In the genomic region with DNA sequence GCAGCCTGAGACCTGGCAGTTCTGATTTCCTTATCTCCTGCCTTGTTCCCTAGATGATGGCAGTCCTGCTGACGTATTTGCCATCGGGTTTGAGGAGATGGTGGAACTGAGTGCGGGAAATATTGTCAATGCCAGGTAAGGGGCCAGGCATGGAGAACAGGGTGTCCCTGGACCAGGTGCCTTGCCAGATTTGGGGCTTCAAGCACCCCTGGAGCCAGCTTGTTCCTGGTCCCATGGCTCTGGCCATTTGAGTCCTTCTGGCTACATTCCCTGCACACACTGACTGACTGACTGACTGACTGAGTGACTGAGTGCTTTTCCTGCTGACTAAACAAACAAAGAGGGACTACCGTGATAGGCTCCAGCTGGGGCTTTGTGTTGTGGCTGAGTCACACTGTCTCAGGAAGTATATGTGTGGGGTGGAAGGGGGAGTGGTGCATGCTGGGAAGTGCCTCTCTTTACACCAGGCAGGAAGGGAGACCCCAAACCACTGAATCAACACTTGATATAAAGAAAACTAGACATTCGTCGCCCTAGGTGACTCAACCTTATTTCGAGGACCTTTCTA, we compare ENCODE assay signal across 9 mouse cellular contexts.
DNase-seq lines count a peak whose midpoint lies in the region; ATAC-seq and TF ChIP-seq lines count a peak whose summit lies in the region.
"Had no signal": no experiment of that assay in that cellular context is flagged by ENCODE, and none has a peak within 500 bp of the region (broad histone marks: within the 10 kb centered on the region; RNA-seq: fewer than 3 reads in every experiment).

No protein-coding gene starts in this region.

- WGBS in heart, embryonic 14.5 days, result 43% methylated on average over 7 of the region's 7 CpGs
- 41% methylated on average over 7 of the region's 7 CpGs for WGBS in lung, postnatal 0 days

- no peak for TF ChIP-seq CTCF in layer of hippocampus, adult 2 months (conservative IDR thresholded peaks at IDR 0.05)
- TF ChIP-seq CTCF in lung, postnatal 0 days (IDR thresholded peaks at IDR 0.05), result no peak

- H3K4me3 ChIP-seq in layer of hippocampus, adult 2 months, result no peak overlapping the region
- H3K4me3 ChIP-seq in heart, embryonic 14.5 days (ENCODE audit: control insufficient read depth in 1 of 2, insufficient read depth in 1 of 2, low read depth in 1 of 2, low read length in 2 of 2), result no peak overlapping the region
- no peak overlapping the region for H3K4me3 ChIP-seq in lung, postnatal 0 days (ENCODE audit: low read depth, low read length)
- H3K4me3 ChIP-seq: limb, embryonic 12.5 days had no signal

- no peak overlapping the region for H3K4me2 ChIP-seq in heart, embryonic 14.5 days (ENCODE audit: low read length)
- no peak overlapping the region for H3K4me2 ChIP-seq in lung, postnatal 0 days (replicated peaks; ENCODE audit: low read depth, low read length)
- H3K4me2 ChIP-seq: limb, embryonic 12.5 days had no signal

- DNase-seq in layer of hippocampus, adult 2 months (ENCODE audit: low spot score in 2 of 2), result no peak
- no peak for DNase-seq in layer of hippocampus, adult 9-11 months
- DNase-seq in lung, postnatal 0 days (ENCODE audit: low spot score), result peak; percentile 85
- DNase-seq in retina, embryonic 14.5 days (ENCODE audit: low spot score), result no peak
- no peak for DNase-seq in ovary, postnatal 36 days (ENCODE audit: low spot score)
- no peak for DNase-seq in right cerebral cortex, adult 2 months (ENCODE audit: low spot score in 2 of 2)
- DNase-seq in layer of hippocampus, postnatal 10 days (ENCODE audit: low spot score in 2 of 2), result no peak

- H3K27ac ChIP-seq in layer of hippocampus, adult 2 months, result 0 out of 2 replicates have a peak overlapping the region, but pooled peaks have one; percentile 36
- H3K27ac ChIP-seq in heart, embryonic 14.5 days (replicated peaks in 1 of 2; ENCODE audit: control insufficient read depth in 1 of 2, insufficient read depth in 1 of 2, low read depth in 2 of 2, low read length in 2 of 2), result peak overlapping the region; percentile 18 to 57; a peak in 3 of 4 replicates
- no peak overlapping the region for H3K27ac ChIP-seq in lung, postnatal 0 days (ENCODE audit: low read length)
- H3K27ac ChIP-seq: limb, embryonic 12.5 days had no signal

- ATAC-seq in heart, embryonic 14.5 days (ENCODE audit: insufficient number of reproducible peaks, insufficient read depth, low FRiP score, low read depth), result peak; percentile 77
- peak; percentile 94 for ATAC-seq in lung, postnatal 0 days

- peaks cover 15 to 31% of the 10 kb centered on the region in 2 experiments for H3K4me1 ChIP-seq in heart, embryonic 14.5 days (ENCODE audit: control insufficient read depth in 2 of 2, insufficient read depth in 2 of 2, low read length in 2 of 2)
- H3K4me1 ChIP-seq in lung, postnatal 0 days (ENCODE audit: insufficient read depth, low read depth, low read length), result peaks cover 5% of the 10 kb centered on the region; the same call in 1 of the 2 replicates

- no peak overlapping the region for H3K9ac ChIP-seq in heart, embryonic 14.5 days (ENCODE audit: low read length)
- H3K9ac ChIP-seq in lung, postnatal 0 days (replicated peaks; ENCODE audit: low read depth), result no peak overlapping the region
- H3K9ac ChIP-seq: limb, embryonic 12.5 days had no signal

- no peak for TF ChIP-seq EP300 in lung, postnatal 0 days (IDR thresholded peaks at IDR 0.05)

- no peaks in the 10 kb centered on the region for H3K27me3 ChIP-seq in heart, embryonic 14.5 days (ENCODE audit: control insufficient read depth, insufficient read depth, low read length)
- no peaks in the 10 kb centered on the region for H3K27me3 ChIP-seq in lung, postnatal 0 days (replicated peaks; ENCODE audit: insufficient read depth, low read length)
- H3K27me3 ChIP-seq: limb, embryonic 12.5 days had no signal

- no peaks in the 10 kb centered on the region for H3K9me3 ChIP-seq in heart, embryonic 14.5 days (ENCODE audit: control insufficient read depth, low read length)
- no peaks in the 10 kb centered on the region for H3K9me3 ChIP-seq in lung, postnatal 0 days (ENCODE audit: low read length)
- H3K9me3 ChIP-seq: limb, embryonic 12.5 days had no signal

- peaks cover 8% of the 10 kb centered on the region; the same call in 1 of the 2 replicates for H3K36me3 ChIP-seq in heart, embryonic 14.5 days (ENCODE audit: control insufficient read depth, insufficient read depth, low read length)
- no peaks in the 10 kb centered on the region for H3K36me3 ChIP-seq in lung, postnatal 0 days (ENCODE audit: insufficient read depth, low read length)
- H3K36me3 ChIP-seq: limb, embryonic 12.5 days had no signal
